Mouse (Mus musculus) MN1 (cell line): Measurements from ENCODE around the gene Relch.
"Not testable (repeated sequence)": the region's sequence is repeated elsewhere in the genome, so short reads cannot be mapped to it uniquely, and the experiment has no call there.

Experiments
- DNase-seq: peaks from one replicate; pipeline ENCODE4 v3.0.0-alpha.2; 2016; ENCODE audit warnings: low spot score

Relch gene

DNA sequence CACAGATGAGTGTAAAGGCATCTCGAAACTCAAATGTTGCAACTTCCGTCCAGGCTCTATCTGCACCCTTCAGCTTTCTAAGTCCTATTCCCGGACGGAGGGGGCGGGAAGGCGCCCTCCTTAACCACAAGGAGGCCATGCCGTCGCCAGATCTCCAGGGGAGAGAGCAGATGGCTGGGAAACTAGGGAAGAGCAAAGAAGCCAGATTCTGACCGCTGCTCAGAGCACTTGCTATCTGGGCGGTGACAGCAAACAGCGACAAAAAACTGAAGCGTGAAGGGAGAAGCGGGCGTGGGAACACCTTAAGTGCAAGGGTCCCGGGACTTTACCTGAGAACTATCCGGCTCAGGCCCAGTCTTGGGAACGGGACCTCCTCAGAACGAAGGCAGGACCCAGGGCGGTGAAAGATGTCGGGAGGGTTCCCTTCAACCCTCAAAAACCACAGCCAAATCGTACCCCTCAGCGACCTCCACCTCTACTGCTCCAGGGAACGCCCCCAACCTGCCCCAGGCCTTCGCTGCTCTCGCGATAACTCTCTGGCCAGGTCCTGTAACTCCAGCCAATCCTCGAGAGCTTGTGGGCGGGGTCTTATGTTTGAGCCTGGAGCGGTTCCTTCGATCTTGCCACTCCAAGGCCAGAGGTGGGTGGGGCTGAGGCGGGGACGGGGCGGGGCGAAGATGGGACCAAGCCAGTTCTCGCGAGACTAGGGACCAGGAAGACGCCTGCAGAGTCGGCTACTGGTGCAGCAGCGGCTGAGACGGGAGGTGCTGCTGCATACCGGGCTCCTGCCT lies at the start of gene Relch, which contains the start of gene Pign:
Gene Relch, plus strand, starts transcription at position 691 of the 791 bp plus-strand sequence.
Gene Pign, minus strand, starts transcription at position 507 of the 791 bp plus-strand sequence.
- peak; percentile 99 for DNase-seq

- peak; percentile 55 for DNase-seq
These were observed 33.2 kb upstream of the Relch start for GRCm38 (mm10) chr1:105630481-105630880.

DNA sequence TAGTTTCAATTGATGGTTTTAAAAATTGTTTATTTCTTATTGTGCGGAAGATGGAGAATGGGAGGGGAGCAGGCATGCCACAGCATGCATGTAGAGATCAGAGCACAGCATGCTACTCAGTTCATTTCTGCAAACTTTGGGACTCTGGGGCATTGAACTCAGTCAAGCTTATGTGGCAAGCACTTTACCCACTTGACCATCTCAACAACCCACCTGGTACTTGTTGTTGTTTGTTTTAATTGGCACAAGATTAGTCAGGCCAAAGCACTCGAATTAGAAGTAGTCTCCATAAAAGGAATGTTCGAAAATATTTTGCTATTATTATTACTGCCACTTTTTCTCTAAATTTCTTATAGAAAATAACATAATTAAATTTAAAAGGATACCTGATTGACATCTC lies 19.6 kb upstream of the Relch start:
- DNase-seq = no peak

DNA sequence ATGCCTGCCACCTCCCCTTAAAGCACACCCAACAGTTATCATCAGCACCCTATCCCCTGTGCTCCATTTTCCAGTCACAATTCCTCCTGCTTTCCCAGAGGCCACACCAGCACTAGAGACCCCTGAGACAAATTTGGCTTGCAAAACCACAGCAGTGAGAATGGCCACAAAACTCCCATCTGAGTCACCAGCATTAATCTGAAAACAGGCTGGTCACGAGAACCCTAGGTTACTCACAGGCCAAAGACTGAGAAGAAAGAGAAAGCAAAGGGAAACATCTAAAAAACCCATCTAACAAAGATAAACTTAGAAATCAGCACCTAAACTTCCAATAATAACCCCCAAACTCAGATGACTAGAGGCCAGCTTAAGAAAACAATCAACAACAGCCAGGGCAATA lies 13.0 kb upstream of the Relch start:
- DNase-seq = no peak

- no peak for DNase-seq
These were observed 9.7 kb upstream of the Relch start for GRCm38 (mm10) chr1:105653981-105654380.

GRCm38 (mm10) chr1:105660015-105660414 lies 3.6 kb upstream of the Relch start:
- peak; percentile 80 for DNase-seq

- DNase-seq = no peak
These were observed 866 bp upstream of the Relch start for GRCm38 (mm10) chr1:105662820-105663170.

DNA sequence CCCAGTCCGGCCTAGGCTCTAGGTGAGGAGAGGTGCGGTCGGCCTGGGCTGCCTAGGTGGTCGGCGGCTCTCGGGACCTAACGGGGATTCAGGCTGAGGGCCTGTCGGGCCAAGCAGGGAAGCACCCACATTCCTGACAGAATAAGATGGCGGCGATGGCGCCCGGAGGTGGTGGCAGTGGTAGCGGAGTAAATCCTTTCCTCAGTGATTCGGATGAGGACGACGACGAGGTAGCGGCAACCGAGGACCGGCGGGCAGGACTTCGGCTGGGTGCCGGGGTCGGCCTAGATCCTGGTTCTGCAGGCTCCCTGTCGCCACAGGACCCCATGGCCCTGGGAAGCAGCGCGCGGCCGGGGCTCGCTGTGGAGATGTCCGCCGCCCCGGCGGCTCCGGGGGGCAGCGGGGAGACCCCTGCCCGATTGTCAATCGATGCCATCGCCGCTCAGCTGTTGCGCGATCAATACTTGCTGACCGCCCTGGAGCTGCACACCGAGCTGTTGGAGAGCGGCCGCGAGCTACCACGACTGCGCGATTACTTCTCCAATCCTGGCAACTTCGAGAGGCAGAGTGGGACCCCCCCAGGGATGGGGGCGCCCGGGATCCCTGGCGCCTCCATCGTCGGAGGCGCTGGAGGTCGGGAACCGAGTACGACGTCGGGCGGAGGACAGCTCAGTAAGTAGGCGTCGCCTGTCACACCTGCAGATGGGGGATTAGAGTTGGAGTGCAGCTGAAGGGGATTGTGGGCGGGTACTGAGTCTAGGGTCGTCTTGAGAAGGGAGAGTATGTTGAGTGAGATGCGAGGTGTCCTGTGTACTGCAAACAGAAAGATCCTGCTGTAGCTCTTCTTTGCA lies 526 bp downstream of the Relch start:
- DNase-seq = peak; percentile 25

DNA sequence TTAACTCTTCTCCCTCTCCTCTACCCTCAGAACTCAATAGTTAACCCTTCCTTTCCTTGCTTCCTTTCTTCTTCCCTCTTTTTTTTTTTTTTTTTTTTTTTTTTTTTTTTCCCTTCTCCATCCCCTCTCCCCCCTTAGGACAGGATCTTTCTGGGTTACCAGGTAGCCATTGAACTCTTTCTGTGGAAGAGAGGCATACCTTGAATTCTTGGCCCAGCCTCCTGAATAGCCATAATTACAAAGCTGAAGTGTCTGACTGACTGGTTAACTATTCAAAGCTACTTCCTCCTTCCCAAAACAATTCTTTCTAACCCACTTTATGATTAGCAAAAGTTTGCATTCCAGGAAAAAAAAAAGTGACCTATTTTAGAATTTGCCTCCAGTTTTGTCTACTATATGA lies 6.0 kb downstream of the Relch start:
- no peak for DNase-seq

GRCm38 (mm10) chr1:105674763-105675162 lies 11.1 kb downstream of the Relch start:
- DNase-seq = no peak

- DNase-seq = peak; percentile 34
These were observed 16.9 kb downstream of the Relch start for GRCm38 (mm10) chr1:105680587-105680986.

DNA sequence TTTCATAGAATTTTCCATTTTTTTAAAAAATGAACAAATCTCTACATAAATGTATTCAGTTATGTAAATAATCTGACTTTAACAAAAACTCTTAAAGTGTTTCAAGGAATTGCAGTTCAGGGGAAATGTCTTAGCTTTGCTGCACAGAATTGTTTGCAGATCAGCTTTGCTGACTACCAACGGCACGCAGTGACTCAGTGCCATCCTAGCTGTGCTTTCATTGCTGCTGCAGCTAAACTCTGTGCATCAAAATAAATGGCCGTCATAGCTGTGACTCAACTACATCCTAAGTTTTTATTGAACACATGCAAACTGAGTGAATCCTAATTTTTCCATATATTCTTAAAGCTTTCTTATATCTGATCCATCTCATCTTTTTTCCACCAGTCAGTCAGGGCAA lies 21.8 kb downstream of the Relch start:
- DNase-seq = no peak

GRCm38 (mm10) chr1:105695581-105695980 lies 31.9 kb downstream of the Relch start:
- no peak for DNase-seq

DNA sequence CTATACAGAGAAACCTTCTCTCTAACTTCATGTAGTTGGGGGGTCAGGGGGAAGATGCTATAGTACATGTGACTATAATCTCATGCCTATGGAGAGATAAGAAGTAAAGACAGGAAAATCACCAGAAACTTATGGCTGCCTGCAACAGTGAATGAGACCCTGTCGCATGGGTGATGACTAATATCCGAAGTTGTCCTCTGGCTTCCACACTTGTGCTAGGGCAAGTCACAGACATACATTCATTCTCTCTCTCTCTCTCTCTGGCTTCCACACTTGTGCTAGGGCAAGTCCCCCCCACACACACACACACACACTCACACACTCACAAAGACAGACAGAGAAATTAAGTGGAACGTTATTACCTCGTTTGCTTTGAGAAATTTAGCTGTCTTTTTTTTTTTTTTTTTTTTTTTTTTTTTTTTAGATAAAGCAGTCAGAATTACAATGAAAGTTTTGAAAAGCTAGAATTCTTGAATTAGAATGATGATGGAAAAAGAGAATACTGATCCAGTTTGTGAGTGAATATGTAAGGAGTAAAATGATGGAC lies 37.4 kb downstream of the Relch start:
- DNase-seq = no peak

DNA sequence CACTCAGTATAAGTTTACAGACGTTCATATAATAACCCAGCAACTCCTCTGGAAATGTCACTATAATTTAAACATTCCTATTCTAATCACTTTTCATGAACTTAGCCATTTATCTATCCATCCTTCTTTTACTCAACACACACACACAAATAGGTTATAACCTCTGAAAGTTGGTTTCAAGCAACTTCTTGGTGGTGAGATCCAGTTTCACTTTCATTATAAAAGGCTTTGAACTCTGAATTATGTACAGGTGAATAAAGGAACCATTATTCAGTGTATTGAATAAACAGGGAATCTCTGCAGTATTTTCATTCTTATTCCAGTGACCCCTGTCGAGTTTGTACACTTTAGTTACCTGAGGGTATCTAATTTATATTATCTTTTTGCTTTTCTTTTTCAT lies 45.8 kb downstream of the Relch start:
- DNase-seq = no peak

GRCm38 (mm10) chr1:105711227-105711626 lies 47.6 kb downstream of the Relch start:
- peak; percentile 24 for DNase-seq

GRCm38 (mm10) chr1:105712822-105713221 lies 49.2 kb downstream of the Relch start:
- DNase-seq = no peak

GRCm38 (mm10) chr1:105718358-105718757 lies 54.7 kb downstream of the Relch start:
- no peak for DNase-seq

GRCm38 (mm10) chr1:105729246-105729645 lies 65.6 kb downstream of the Relch start:
- DNase-seq = not testable (repeated sequence)

GRCm38 (mm10) chr1:105735318-105735717 lies 71.7 kb downstream of the Relch start:
- DNase-seq = no peak

DNA sequence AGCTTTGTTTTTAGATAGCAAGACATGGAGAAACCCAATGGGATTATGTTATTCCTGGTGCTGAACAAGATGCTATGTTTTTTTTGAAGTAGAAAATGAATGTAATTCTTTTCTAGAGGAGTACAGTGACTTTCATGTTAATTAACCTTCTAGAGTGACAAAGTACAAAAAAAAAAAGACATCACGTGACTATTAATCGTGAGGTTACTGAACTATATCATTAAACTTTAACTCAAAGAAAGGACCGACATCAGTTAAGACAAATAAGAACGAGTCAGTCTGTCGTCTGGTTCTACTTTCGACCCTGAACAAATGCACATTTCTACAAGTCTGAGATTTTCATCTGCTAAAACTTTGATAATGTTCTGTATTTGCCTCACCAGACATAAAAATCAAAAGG lies 74.7 kb downstream of the Relch start:
- DNase-seq = no peak

- no peak for DNase-seq
These were observed 75.8 kb downstream of the Relch start for GRCm38 (mm10) chr1:105739493-105739892.

DNA sequence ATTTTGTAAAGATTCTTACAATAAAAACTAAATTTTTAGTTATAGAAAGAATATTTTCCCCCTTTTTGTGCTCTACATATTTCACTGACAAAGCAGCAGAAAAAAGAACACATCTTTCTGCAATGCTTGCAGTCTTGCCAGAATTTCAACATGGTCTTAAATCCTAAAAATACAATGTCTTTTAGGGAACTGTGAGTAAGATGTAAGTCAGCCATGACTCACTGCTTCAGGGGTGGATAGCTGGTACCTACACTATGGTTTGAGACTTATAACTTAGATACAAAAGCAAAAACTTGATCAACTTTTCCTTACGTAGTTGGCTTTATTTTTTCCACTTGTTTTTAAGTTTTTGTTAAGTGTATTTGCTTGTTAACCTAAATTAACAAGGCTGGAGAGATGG lies 78.8 kb downstream of the Relch start:
- DNase-seq = no peak
